Mouse (Mus musculus) olfactory bulb, adult 2 months (tissue): ENCODE results near the gene Oxsr1. TPM values are rescaled to one million over a fixed set of nuclear protein-coding genes. Genes with fewer than 3 reads are reported as not detected.
"Not testable (repeated sequence)": the region's sequence is repeated elsewhere in the genome, so short reads cannot be mapped to it uniquely, and the experiment has no call there.

Experiments used
- H3K27ac ChIP-seq: fragments of 200-500 bp; 2 replicates; pipeline ENCODE4 v1.5.1; 2012; ENCODE audit warnings: low read depth, low read length; ENCODE audit not compliant: insufficient read depth
- H3K4me1 ChIP-seq: fragments of 200-500 bp; 2 replicates; pipeline ENCODE4 v1.6.1; 2012; ENCODE audit warnings: low read length; ENCODE audit not compliant: control insufficient read depth, insufficient read depth
- H3K4me3 ChIP-seq: fragments of 200-500 bp; 2 replicates; pipeline ENCODE4 v1.5.1; 2012; ENCODE audit warnings: mild to moderate bottlenecking, low read depth, low read length, moderate library complexity; ENCODE audit not compliant: insufficient read depth
- CTCF ChIP-seq: fragments of 200-500 bp; IDR thresholded peaks from 2 replicates; pipeline ENCODE4 v1.5.1; 2012; ENCODE audit warnings: low read depth, mild to moderate bottlenecking, low read length, moderate library complexity; ENCODE audit not compliant: insufficient read depth
- POLR2A ChIP-seq: fragments of 200-500 bp; IDR thresholded peaks from 2 replicates; pipeline ENCODE4 v1.6.1; 2012; ENCODE audit warnings: mild to moderate bottlenecking, low read depth, low read length, moderate library complexity; ENCODE audit not compliant: insufficient read depth
- WGBS: fragments of 180-500 bp; shearing (Covaris S2); methylation state at CpG from one replicate; pipeline ENCODE4 v1.1.7; 2018; 5-methylcytosine and 5-hydroxymethylcytosine counted together
- polyA plus RNA-seq: library from polyadenylated mRNA; stranded (reverse); fragments of >200 nt; gene quantifications from 2 replicates; pipeline ENCODE4 v1.2.4, GENCODE M21; 2012; ENCODE audit warnings: low replicate concordance; ENCODE audit not compliant: missing spikeins, insufficient read depth, insufficient read length

The Oxsr1 gene
- polyA plus RNA-seq: not detected in 2 replicates

- Histone ChIP-seq H3K27ac (peak within 1 kb of the TSS; percentile 97), H3K4me1 (peaks cover 7% of the 10 kb centered on the region; the same call in 1 of the 2 replicates), H3K4me3 (peak within 1 kb of the TSS; percentile 65)
- under 1% methylated on average over 75 of the region's 76 CpGs for WGBS
- TF ChIP-seq CTCF (0 out of 2 replicates have a peak, but pooled peaks have one; percentile 38), POLR2A (peak; percentile 60; the same call in 1 of the 2 replicates)
Observed at GRCm38 (mm10) chr9:119322289-119323259, at the start of gene Oxsr1. Gene Oxsr1 (minus strand): TSS chr9:119322427.

GRCm38 (mm10) chr9:119371251-119371650 is 49.0 kb upstream of the Oxsr1 start:
- Histone ChIP-seq H3K4me1 (no peaks in the 10 kb centered on the region), H3K4me3 (no peak overlapping the region), H3K27ac (no peak overlapping the region)
- TF ChIP-seq CTCF: no peak
- TF ChIP-seq POLR2A: no peak
- 89% methylated on average over 4 of the region's 4 CpGs for WGBS

- H3K27ac ChIP-seq, H3K4me3 ChIP-seq, H3K4me1 ChIP-seq: not testable (repeated sequence)
- WGBS: 87% methylated on average over 4 of the region's 4 CpGs
Observed at GRCm38 (mm10) chr9:119370770-119371169, 48.5 kb upstream of the Oxsr1 start.

- Histone ChIP-seq H3K4me3 (no peak overlapping the region), H3K27ac (no peak overlapping the region), H3K4me1 (no peaks in the 10 kb centered on the region)
- WGBS: 94% methylated on average over 3 of the region's 3 CpGs
- TF ChIP-seq CTCF: no peak
Observed at GRCm38 (mm10) chr9:119368367-119368766, 46.1 kb upstream of the Oxsr1 start.

- TF ChIP-seq CTCF (no peak), POLR2A (no peak)
- H3K4me3 ChIP-seq: no peak within 1 kb of the TSS
- 64% methylated on average over 7 of the region's 7 CpGs for WGBS
- no peak within 1 kb of the TSS for H3K27ac ChIP-seq
- no peaks in the 10 kb centered on the region for H3K4me1 ChIP-seq
Observed at GRCm38 (mm10) chr9:119365284-119365683, 43.1 kb upstream of the Oxsr1 start, which contains the start of gene Slc22a14. Gene Slc22a14 (minus strand): TSS chr9:119365553.

GRCm38 (mm10) chr9:119363229-119363628 is 41.0 kb upstream of the Oxsr1 start:
- Histone ChIP-seq H3K27ac (no peak overlapping the region), H3K4me3 (no peak overlapping the region), H3K4me1 (no peaks in the 10 kb centered on the region)
- 94% methylated on average over 12 of the region's 12 CpGs for WGBS
- TF ChIP-seq POLR2A: no peak

- TF ChIP-seq CTCF (no peak), POLR2A (no peak)
- Histone ChIP-seq H3K4me1 (no peaks in the 10 kb centered on the region), H3K27ac (no peak overlapping the region), H3K4me3 (no peak overlapping the region)
- 96% methylated on average over 5 of the region's 5 CpGs for WGBS
Observed at GRCm38 (mm10) chr9:119361416-119361815, 39.2 kb upstream of the Oxsr1 start.

- TF ChIP-seq CTCF: no peak
- WGBS: 21% methylated on average over 9 of the region's 9 CpGs
- no peaks in the 10 kb centered on the region for H3K4me1 ChIP-seq
- H3K27ac ChIP-seq: no peak overlapping the region
- no peak overlapping the region for H3K4me3 ChIP-seq
Observed at GRCm38 (mm10) chr9:119358058-119358429, 35.8 kb upstream of the Oxsr1 start.

GRCm38 (mm10) chr9:119357331-119358057 is 35.3 kb upstream of the Oxsr1 start, which contains the start of gene Xylb:
Gene Xylb (plus strand): TSS chr9:119357381.
- H3K4me1 ChIP-seq: no peaks in the 10 kb centered on the region
- H3K4me3 ChIP-seq: peak within 1 kb of the TSS; percentile 59
- WGBS: 1% methylated on average over 65 of the region's 65 CpGs
- TF ChIP-seq POLR2A (no peak), CTCF (peak; percentile 79)
- H3K27ac ChIP-seq: no peak within 1 kb of the TSS
